Mouse (Mus musculus) urinary bladder, adult 18-20 months (tissue): ENCODE data around the gene Ppm1j.
A peak's percentile ranks its signal among the peaks of the same experiment; 100 is the strongest.
"Not testable (repeated sequence)": the region's sequence is repeated elsewhere in the genome, so short reads cannot be mapped to it uniquely, and the experiment has no call there.

Source experiments
- DNase-seq, 2 experiments: peaks; one replicate each; pipeline ENCODE4 v3.0.0; 2022; ENCODE audit warnings: low spot score in 2 of 2, mixed read lengths in 2 of 2

The Ppm1j gene

DNA sequence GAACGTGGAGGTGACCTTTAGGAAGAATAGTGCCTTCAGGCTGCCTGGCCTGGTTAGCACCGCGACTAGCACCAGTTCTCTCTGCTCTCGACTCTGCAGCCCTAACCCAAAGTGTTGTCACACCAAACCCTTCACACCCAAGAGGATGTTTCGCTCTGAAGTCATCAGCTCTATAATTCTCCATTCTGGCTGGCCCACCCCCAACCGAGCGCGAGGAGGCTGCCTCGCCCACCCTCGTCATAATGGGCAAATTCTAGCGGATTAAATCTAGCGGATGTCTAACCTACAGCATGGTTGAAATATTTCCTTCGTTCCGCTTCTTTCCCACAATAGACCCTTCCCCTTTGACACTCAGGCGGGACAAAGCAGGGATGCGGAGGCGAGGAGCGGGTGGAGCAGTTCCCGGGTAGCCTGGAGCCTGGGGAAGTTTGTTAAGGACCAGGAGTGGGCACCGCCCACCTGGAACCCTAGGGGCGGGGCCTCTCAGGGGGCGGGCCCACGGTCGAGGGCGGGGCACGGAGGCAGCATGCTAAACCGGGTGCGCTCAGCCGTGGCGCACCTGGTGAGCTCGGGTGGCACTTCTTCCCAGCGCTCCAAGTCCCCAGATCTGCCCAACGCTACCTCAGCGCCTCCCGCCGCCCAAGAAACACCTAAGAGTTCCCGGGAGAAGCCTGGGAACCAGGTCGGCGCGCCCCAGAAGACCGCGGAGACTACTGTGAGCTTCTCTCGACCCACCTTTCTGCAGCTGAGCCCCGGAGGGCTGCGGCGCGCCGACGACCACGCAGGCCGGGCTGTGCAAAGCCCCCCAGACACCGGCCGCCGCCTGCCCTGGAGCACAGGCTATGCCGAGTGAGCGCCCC lies at the start of gene Ppm1j:
Gene Ppm1j, plus strand, starts transcription at position 496 of the 860 bp plus-strand sequence.
- peak; percentile 55 to 80 for DNase-seq

- DNase-seq = no peak
These were observed 47.9 kb upstream of the Ppm1j start for GRCm38 (mm10) chr3:104732907-104733306.

DNA sequence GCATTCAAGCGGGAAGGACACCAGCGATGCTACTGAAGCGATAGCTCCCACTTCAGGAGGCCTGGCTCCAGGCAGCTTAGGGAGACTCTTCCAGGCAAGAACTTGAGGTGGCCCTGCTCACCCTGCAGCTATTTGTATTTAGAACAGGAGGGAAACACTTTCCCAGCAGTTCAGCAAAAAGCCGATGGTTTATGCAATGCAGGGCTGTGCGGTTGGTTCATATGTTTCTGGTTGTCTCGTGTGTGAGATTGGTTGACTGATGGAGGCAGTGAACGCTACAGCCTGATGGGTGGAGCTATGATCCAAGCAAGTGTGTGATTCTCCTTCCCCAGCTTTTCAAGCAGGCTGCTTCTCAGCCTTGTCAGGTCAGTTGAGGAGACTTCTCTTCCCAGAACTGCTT lies 46.2 kb upstream of the Ppm1j start:
- DNase-seq = no peak

DNA sequence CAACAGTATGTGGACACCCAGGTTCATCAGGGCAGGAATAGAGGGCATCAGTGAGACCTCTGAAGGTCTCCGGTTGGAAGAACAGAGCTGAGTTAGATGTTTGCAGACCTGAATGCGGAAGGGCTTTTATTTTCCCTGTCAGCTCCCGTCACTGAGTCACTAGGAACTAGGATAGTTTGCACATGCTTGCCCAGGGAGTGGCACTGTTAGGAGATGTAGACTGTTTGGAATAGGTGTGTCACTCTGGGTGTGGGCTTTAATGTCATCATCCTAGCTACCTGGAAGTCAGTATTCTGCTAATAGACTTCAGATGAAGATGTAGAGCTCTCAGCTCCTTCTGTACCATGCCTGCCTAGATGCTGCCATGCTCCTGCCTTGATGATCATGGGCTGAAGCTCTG lies 38.9 kb upstream of the Ppm1j start:
- DNase-seq = no peak

DNA sequence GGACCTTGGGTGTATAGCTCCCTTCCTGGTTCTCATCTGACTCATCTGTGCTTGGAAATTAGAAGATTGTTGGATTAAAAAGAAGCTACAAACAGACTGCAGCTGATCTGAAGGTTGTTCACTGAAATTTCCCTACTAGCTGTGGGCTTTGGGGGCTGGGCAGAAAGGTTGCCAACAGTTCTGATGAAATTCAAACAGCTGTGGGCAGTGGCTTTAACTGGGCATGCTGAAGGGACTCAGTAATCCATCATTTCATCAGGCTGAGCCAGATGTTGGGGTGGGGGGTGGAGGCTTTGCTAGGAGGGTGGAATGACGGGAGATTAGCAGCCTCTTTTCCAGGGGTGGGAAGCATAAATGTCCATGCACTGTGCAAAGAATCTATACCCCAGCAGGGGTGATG lies 37.7 kb upstream of the Ppm1j start:
- DNase-seq = no peak

DNA sequence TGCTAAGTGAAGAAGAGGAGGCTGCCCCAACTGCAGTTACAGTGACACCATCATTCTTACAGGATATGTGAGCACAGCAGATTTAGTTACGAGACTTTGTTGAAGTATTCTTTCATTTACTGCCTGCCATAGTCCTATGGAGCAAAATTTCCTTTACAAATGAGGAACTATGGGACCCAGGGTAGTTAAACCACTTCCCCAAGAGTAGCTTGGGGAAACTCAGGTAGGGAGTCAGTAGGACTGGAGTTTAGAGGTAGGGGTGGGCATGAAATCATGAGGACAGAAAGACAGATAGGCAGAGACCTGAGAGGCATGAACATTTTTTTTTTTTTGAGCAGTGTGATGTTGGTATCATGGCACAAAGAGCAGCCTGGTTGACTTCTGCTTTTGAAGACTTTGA lies 37.0 kb upstream of the Ppm1j start:
- DNase-seq = no peak

DNA sequence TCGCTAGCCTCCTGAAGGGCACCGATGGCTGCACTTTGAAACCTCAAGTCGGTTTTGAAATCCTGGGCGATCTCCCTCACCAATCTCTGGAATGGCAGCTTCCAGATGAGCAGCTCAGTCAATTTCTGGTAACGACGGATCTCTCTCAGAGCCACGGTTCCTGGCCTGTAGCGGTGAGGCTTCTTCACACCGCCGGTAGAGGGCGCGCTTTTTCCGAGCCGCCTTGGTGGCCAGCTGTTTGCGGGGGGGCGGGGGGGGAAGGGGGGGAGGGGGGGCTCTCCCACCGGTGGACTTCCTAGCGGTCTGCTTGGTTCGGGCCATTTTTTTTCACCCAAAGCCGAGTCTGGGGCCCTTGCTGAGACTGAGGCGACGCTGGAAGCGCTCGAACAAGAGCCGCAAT lies 28.0 kb upstream of the Ppm1j start:
- not testable (repeated sequence) for DNase-seq

DNA sequence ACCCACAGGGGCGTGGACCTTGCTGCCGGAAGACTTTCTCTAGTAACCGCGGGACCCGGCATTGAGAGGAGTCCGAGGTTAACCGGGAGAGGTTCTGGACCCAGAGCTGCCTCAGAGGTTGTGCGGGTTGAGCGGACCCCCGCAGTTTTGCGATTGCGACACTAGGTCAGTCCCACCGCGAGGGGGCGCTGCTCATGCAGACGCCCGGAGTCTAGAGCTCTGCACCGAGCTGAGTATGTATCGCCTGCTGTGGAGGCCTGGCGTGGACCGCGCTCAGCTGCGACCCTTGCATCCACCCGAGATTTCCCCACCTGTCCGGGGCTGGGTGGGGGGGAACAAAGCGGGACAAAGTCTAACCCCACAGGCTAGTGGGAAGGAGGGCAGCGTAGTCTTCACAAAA lies 22.4 kb upstream of the Ppm1j start:
- DNase-seq = peak; percentile 22 to 41

GRCm38 (mm10) chr3:104758869-104759268 lies 22.0 kb upstream of the Ppm1j start:
- no peak for DNase-seq

DNA sequence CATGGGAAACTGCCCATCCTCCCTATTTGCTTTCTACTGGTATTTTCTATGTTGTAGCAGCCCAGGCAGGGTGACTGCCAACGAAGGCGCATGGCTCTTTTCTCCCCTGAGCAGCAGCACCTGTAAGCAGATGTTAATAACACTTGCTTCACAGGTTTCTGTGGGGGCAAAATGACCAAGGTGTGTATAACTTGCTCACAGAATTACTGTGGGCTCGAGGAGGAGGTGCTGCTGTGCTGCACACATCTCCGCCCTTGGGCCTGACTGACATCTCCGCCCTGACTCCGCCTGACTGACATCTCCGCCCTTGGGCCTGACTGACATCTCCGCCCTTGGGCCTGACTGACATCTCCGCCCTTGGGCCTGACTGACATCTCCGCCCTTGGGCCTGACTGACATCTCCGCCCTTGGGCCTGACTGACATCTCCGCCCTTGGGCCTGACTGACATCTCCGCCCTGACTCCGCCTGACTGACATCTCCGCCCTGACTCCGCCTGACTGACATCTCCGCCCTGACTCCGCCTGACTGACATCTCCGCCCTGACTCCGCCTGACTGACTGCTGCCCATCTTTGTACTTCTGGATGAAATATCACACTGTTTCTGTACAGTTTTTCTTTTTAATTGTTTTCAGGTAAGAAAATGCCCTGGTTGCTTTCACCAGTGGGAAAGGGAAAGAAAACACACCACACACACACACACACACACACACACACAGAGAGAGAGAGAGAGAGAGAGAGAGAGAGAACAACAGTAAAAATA lies 18.6 kb upstream of the Ppm1j start:
- not testable (repeated sequence) for DNase-seq

DNA sequence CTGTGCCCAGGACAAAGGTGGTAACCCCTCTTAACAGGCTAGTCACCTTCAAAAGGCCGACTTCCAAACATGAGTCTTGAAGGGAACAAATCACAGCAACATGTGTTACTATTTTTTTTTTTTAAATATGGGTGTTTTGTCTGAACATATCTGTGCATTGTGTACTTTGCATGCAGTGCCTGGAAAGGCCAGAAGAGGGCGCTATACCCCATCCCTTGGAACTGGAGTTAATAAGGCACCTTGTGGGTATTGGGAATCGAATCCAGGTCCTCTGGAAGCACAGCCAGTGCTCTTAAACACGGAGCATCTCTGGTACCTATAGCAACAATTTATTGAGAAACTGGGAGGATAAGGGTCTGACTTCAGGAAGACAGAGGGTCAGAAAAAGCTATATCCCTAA lies 15.8 kb upstream of the Ppm1j start:
- DNase-seq = no peak

DNA sequence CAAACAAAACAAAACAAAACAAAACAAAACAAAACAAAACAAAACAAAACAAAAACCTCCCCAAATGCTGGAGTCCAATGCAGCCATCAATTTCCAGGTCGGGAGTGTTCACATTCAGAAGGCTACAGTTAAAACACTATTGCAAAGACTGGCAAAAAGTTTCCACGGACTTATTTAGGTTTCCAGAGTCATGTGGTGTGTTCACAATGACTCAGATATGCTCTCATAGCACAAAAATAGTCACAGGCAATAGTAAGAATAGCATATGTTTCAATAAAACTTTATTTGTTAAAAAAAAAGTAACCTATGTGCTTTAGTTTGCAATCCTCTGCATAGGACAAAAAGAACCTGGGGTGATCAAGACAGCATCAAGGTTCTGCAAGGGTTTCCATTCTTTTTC lies 13.7 kb upstream of the Ppm1j start:
- DNase-seq = no peak

DNA sequence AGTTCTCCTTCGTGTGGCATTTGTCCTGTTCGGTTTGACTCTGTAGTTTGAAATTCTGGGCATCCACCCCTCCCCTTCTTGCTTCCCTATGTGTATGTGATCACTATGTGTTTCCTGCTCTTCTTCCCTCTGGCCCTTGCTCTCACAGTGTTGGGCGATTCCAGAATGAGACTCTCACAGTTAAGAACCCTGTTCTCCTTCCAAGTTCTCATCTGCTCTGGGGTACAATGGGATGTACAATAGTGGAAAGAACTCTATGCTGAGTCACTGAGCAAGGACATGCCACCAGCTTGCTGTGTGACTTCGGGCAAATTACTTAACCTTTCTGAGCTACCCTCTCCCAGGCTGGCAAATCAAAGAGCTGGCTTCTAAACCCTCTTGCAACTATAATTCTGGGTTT lies 13.1 kb upstream of the Ppm1j start:
- DNase-seq = no peak

GRCm38 (mm10) chr3:104769135-104769534 lies 11.7 kb upstream of the Ppm1j start:
- DNase-seq = no peak

DNA sequence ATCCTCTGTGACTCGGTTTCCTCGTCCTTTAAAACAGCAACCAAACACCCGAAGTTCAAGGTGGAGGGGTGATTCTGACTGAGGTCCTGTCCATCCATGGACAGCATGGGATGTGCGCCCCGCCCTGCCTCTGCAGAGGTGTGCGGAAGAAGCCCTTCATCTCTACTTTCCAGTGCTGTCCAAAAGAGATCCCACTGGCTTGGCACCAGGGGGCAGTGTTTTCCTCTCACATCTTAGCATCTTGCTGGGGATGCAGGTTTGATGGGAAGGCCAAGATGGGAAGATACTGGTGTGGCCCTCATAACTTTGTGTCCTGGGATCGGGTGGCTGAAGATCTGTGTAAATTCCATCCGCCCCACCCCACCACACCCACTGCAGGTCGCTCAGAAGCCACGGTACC lies 10.8 kb upstream of the Ppm1j start:
- no peak for DNase-seq

GRCm38 (mm10) chr3:104770918-104771317 lies 9.9 kb upstream of the Ppm1j start:
- DNase-seq = no peak

DNA sequence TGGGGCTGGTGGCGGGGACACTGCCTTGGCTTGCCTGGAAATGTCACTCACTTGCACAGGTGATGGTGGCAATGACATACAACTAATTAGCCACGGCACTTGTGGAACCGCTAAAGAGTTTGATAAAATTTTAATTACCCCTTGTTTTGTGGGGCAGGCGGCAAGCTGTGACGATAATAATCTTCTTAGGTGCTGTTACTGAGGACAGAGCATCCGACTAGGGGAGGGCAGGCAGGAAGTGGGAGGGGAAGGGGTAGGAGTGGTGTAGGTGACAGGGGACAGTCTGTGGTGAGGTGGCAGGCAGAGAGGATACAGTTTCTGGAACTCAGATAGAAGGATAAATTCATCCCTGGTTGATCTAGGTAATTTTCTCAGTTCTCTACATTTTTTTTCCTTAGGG lies 9.4 kb upstream of the Ppm1j start:
- DNase-seq = no peak

DNA sequence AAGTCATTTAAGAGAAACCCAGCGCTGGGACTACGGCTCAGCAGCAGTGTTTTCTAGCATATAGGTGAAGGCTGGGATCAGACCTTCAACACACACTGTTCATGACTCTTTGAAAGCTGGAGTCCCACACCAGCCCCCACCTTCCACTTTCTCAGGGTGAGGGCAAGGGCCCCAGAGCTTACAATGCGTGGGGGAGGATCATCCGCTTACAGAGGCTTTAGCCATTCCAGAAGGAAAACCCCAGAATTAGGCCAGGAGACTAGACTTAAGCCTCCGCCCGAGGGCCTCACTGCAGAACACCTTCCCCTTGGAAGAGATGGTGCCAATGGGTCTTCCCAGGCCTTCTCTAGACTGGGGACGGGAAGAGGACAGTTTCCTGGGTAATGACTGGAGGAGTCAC lies 7.6 kb upstream of the Ppm1j start:
- DNase-seq = no peak

DNA sequence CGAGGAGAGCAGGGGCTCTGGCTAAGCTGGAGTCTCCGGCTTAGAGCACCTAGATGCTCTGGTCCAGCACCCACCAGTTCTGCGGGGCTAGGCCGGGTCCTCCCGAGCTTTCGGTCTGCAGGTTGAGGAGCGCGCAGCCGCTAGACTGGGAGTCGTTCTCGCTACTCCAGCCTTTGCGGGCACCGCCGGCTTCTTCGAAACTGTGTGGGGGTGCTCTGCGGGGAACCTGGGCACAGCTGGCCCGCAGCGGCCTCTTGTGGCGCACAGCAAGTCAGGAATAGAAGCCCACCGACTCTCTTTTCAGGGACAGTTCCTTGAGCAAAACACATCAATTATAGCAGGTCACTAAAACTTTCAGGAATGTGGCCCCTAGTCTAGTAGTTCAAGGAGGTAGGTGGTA lies 3.5 kb upstream of the Ppm1j start:
- no peak for DNase-seq

DNA sequence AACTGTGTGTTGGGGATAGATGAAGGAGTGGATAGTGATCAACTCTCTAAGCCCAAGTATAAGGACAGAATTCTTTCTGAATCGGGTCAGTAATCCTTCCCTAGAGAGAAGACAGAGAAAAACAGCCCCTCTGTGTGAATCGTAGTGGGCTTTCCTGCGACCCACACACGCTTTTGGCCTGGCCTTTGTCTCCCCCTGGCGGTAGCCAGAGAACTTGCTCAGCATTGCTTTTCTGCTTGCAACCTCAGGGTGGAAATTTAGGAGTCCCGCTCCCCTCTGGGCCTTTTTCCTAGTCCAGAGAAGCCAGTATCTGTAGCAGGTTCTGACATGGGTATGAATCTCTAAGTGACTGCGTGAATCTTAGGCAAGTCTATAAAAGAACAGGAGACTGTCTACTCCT lies 907 bp upstream of the Ppm1j start:
- no peak for DNase-seq

- DNase-seq = no peak
These were observed 631 bp downstream of the Ppm1j start, which contains the start of gene Fam19a3 for GRCm38 (mm10) chr3:104781471-104781903. Gene Fam19a3, minus strand, starts transcription at chr3:104781840.

DNA sequence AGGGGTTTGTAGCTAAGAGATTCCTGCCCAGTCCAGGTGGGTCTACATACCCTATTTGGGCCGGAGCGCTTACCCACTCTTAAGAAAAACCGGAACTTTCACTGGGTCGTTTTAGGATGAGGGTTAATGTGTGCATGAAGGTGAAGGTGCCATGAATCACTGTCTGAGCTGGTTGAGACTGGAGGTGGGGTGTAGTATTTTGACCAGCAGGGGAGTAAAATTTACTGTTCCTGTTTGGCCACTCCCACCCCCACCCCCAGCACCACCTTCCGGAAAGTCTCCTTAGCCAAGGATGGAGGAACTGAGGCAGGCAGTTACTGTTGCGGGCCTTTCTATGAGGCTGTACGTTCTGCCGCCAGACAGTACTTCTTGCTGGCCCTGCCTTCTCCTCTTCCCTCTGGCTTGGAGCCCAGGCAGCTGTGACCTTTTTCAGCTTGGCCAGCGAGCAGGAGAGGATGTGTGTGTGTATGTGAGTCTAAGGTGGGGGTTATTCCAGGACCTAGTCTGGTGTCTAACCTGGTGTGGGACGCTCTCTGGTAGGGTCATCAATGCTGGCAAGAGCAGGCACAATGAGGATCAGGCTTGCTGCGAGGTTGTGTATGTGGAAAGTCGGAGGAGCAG lies 1.3 kb downstream of the Ppm1j start:
- DNase-seq = no peak
